Mouse (Mus musculus): ENCODE measurements around the gene Trp53tg5.

Trp53tg5 gene

DNA sequence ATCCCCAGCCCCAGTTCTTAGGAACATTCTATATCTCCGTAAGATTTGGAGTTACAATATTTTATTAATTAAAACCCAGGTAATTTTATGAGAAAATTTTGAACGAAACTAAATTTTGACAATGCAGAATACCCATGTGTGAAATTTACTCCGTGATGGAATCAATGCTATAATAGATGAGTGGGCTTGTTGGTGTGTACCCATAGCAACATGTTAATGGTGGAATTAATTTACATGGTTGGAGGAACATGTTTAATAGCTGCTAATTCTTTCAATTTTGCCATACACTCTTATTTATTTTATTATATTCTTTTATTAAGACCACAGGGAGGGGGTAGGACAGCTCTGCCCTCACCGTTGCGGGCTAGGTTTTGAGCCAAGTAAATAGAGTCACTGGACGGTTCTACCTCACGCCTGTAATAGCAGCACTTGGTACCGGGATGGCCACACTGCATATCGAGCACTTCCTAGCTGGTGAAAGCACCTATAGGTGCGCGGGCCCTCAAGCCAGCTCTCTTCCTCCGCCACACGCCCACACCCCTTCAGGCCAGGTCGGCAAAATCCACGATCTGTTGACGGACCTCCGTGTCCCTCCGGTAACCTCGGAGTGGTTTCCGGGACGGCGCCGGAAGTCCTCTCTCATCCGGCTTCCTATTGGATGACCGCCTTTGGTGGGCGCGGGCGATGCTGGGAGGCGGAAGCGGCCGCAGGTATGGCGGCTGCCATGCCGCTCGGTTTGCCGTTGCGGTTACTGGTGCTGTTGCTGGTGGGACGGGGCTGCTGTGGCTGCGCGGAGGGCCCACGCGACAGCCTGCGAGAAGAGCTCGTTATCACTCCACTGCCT lies 23.5 kb upstream of the Trp53tg5 start, which contains the start of gene Pigt:
Gene Pigt (plus strand): TSS at position 674 of the 844 bp plus-strand sequence.
- peak; percentile 77 for DNase-seq (ENCODE audit: low read depth, low spot score)

DNA sequence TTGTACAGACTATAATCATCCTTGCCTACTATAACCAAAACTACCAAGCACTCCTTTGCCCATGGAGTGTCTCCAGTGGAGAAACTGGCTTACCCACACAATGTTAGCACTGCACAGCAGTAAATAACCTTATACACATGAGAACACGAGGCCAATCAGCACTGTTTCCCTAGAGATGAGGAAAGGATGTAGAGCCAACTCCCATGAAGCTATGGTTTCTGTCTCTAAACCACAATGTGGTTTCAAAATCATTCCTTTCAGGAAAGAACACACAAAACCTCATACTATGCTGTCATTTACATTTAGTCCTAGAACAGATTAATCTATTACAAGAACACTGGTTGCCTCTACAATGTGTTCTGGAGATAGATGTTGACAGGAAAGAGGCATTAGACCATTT lies 22.8 kb upstream of the Trp53tg5 start:
- no peak for DNase-seq (ENCODE audit: low read depth, low spot score)

DNA sequence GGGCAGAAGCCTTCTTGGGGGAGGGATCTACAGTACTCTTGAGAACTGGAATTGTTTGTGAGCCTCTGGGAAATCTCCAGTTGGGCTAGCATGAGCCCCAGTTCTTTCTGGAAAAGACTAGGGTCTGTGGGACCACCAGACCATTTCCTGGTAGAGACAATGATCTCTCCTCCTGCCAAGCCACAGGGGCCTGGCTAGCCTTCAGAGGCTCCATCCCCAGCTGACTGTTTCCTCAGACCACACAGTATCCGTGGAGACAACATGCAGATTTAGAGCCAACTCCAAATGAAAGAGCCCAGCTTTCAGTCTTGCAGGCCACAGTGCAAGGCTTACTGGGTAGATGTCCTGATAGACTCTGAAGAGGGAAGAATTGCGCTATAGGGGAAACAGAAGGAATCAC lies 20.6 kb upstream of the Trp53tg5 start:
- DNase-seq (ENCODE audit: low read depth, low spot score): no peak

DNA sequence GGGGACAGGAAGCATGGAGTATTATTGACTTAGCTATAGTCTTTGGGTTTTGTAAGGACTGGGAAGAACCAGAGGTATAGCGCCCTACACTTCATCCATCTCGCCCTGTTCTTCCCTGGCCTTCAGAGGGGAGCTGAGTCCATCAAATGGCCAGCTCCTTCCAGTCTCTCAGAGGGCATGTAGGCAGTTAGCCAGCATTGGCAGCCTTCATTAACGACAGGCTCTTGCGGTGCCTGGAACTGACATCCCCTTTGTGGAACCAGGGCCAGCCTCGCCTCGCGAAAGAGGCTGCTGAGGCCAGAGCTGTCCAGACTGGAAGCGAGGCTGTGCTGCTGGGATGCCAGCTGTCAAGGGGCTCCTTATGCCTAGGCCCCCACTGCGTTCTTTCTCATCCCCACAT lies 14.3 kb upstream of the Trp53tg5 start:
- peak; percentile 68 for DNase-seq (ENCODE audit: low read depth, low spot score)

GRCm38 (mm10) chr2:164487115-164487527 lies 13.6 kb upstream of the Trp53tg5 start:
- DNase-seq (ENCODE audit: low read depth, low spot score): no peak

DNA sequence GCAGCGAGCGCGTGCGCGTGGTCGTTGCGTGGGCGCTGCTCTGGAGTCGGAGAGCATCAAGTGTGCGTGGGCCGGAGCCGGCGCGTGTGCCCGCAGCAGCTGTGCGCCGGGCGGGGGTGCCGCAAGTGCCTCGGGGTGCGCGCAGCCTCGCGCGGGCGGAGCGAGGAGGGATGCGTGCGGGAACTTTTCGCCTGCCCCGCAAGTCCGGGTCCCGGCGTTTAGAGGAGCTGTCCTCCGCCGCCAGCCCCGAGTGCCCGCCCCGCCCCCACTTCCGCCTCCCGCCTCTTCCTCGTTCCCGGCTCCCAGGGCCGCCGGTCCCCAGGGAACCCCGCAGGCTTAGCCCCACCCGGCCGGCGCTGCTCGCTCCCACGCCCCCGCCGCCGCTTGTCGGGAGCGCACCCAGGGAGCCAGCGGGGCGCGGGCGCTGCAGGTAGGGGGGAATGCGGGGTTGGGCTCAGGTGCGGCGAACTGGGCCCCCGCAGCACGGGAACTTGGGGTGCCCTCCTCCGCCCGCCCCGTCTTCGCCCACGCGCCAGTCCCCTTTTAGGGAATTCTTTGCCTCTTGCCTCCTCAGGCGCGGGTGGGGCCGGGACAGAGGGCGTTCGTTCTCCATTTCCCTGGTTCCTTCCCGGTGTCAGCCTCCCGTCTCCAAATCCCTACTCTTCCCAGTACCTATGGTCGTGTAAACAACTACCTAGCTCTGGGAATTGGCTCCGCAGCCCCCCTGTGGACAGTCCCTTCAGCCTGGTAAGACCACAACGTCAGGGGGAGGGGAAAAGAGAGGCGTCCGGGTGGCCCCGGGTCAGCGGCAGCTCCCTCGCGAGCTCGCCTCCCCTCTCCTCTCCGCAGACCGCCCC lies 13.0 kb upstream of the Trp53tg5 start:
- DNase-seq (ENCODE audit: low read depth, low spot score): peak; percentile 74

DNA sequence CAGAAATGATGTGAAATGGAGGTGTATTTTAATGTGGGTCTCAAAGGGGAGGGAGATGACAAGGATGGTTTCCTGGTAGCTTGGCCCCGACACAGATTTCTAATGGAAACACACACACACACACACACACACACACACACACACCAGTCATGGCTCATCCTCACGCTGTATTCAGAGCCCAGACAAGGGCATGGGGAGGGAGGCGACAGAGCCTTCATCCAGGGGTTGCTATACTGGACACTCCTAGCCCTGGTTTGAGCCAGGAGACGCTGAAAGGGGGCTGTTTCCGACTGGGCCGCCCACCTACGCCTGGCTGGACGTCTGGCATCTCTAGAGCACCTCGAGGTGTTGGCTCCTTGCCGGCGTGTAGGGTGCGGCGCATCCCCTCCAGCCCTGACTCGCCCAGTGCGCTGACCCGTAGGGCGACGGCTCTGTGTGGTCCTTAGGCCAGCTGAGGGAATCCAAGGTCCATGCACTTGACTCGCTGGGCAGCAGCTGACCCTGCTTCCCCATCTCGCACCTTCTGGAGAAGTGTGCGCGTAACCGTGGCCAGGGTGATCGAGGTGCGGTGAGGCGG lies 12.2 kb upstream of the Trp53tg5 start, which contains the start of gene Dbndd2:
Gene Dbndd2 (plus strand): TSS at position 426 of the 577 bp plus-strand sequence.
- no peak for DNase-seq (ENCODE audit: low read depth, low spot score)

DNA sequence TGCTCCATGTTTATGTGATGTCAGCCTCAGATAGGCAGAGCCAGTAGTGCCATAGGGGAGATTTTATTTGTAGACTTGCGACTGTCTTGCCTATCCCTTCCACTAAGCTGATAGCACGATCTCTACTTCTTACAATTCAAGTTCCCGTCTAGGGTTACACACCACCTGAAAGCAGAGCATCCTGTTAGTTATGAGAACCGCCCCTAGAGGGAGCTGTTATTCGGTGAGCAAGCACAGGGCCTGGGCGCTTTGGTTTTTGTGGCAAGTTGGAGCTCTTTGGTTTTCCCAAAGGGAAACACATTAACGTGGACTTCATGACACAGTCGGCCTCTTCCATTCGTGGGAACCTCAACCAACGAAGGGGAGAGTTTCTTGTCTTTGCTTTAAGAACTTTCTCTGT lies 3.3 kb downstream of the Trp53tg5 start:
- DNase-seq (ENCODE audit: low read depth, low spot score): no peak

- no peak for DNase-seq (ENCODE audit: low read depth, low spot score)
Observed at GRCm38 (mm10) chr2:164466787-164467186, 6.7 kb downstream of the Trp53tg5 start.

DNA sequence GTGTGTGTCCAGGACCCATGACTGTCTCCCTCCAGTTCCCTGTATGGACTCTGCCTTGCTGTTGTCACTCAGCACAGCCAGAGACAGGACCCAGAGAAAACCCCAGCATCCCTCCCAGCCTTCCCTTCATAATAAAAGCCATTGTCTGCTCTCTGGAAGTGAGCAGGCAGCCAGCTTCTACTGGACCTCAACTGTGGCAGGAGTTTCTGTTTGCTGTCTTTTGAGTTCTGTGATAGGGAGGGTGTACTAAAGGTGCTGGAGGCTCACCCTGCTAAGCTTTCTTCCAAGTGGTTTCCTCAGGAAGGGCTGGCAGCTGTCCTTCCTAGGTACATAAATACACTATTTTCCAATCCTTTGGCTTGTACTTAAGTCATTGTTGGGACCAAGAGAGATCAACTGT lies 8.4 kb downstream of the Trp53tg5 start:
- DNase-seq (ENCODE audit: low read depth, low spot score): no peak

DNA sequence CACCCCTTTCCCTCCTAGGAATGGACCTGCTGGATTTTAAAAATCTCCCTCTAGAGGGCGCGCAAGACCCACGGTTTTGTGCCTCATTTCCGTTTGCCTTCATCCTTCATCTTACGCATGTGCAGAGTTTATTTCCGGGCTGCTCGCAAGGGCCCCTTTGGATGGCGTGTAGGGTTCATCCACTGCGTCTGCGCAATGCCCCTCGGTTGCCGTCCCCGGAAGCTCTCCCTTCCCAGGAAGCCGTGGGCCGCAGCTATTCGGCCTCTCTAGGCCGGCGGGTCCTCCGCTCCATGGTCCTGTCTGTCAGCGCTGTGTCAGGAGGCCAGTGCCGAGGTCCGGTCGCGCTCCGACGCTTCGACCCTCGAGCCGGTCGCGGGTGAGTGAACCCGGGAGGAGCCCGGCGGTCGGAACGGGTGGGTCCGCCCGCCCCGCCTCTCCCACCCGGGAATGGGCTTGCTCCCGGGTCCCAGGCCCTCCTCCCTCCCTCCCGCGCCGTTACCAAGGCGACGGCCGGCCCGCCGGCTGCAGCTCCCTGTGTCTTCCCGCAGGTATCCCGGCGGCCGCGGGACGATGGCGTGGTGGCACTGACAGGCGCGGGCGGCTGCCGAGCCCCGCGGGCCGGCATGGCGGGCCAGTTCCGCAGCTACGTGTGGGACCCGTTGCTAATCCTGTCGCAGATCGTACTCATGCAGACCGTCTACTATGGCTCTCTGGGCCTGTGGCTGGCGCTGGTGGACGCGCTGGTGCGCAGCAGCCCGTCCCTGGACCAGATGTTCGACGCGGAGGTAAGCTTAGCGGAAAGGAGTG lies 12.6 kb downstream of the Trp53tg5 start, which contains the start of gene Gm20458:
Gene Gm20458 (plus strand): TSS at position 223 of the 807 bp plus-strand sequence.
- DNase-seq (ENCODE audit: low read depth, low spot score): peak; percentile 99

DNA sequence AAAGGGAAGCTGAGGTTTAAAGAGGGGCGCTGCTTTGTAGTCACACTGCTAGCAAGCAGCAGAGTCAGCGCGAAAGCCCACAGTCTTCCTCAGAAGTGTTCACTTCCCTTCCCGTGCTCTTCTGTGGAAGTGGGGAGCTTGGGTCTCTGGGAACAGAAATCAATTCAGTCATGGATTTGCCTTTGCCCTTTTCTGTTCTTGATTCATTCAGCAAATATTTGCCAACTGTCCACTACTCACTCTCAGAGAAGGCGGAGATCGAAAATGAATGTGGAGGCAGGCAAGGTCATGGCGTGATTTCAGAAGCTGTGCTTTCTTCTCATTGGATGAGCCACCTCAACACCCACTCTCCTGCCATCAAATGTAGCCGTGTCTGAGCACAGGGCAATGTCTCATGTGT lies 15.0 kb downstream of the Trp53tg5 start:
- DNase-seq (ENCODE audit: low read depth, low spot score): no peak

DNA sequence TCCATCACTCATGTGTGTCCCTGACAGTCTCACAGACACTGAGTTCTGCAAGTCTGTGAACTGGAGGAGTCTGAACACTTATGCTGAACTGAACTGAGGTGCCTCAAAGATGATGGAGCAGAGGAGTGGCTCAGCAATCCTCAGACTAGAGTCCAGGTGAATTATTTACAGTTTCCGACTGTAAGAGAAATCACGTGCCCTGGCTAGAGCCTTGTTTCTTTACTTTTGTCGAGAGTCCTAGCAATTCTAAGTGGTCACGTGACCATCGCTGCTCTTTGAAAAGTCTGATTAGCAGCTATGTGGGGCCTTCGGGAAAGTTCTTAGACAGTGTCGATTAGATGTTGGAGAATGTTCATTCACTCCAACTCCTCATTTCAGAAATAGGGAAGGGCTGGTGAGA lies 15.6 kb downstream of the Trp53tg5 start:
- DNase-seq (ENCODE audit: low read depth, low spot score): no peak

DNA sequence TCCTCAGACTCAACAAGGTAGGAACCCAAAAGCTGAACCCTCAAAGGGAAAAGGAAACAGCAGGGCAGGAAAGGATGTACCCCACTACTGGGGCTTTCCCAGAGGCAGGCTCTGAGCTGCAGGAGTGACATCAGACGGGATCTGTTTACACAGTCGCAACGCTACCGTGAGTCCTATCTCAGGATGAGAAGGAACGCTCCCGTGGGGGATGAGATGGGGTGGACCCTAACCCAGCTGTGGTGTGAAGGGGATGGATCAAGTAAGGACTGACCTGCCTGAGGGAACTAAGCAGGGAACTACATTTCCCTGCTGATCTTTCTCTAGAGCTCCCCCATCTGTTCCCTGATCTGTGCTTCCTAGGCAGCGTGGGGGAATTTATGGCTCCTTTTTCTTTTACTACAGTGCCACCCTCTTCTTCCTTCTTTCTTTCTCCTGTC lies 16.6 kb downstream of the Trp53tg5 start, which contains the start of gene Sys1:
Gene Sys1 (plus strand): TSS at position 101 of the 437 bp plus-strand sequence.
- DNase-seq (ENCODE audit: low read depth, low spot score): peak; percentile 58

GRCm38 (mm10) chr2:164456413-164456812 lies 17.1 kb downstream of the Trp53tg5 start:
- DNase-seq (ENCODE audit: low read depth, low spot score): no peak

GRCm38 (mm10) chr2:164455421-164456190 lies 17.9 kb downstream of the Trp53tg5 start:
- DNase-seq (ENCODE audit: low read depth, low spot score): no peak

DNA sequence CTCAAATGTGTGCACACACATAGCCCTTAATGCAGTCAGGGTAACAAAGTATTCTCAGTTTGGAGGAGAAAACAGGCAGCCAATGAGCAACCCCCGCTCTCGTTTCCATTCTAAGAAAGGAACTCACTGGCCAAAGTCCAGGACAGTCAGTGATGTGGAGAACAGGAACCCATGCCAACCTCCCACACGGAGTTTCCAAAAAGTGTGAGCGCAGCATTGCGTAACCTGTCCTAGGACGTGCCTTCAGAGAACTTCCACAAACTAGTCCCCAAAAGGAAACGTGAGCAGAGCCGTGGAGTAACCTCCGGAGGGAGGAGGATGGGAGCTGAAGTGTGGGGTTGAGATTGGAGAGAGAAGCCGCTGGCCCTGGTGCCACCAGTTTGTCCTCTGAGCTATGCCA lies 18.7 kb downstream of the Trp53tg5 start:
- peak; percentile 83 for DNase-seq (ENCODE audit: low read depth, low spot score)

- no peak for DNase-seq (ENCODE audit: low read depth, low spot score)
Observed at GRCm38 (mm10) chr2:164453887-164454500, 19.5 kb downstream of the Trp53tg5 start.

- DNase-seq (ENCODE audit: low read depth, low spot score): no peak
Observed at GRCm38 (mm10) chr2:164453047-164453757, 20.3 kb downstream of the Trp53tg5 start.
